Mouse (Mus musculus) ES-Bruce4 (cell line): Measurements from ENCODE around the gene Krt36.

Experiments
- CTCF ChIP-seq: IDR thresholded peaks from one replicate; pipeline ENCODE4 v1.8.1; 2011; ENCODE audit warnings: low read depth, low read length
- EP300 ChIP-seq: IDR thresholded peaks from 2 replicates; pipeline ENCODE4 v1.6.1; 2011; ENCODE audit warnings: low read depth, low read length; ENCODE audit not compliant: insufficient read depth
- POLR2A ChIP-seq: IDR thresholded peaks from one replicate; pipeline ENCODE4 v1.8.1; 2011; ENCODE audit warnings: low read length; ENCODE audit not compliant: insufficient read depth

GRCm38 (mm10) chr11:100138809-100139208 is 33.4 kb upstream of the Krt36 start:
- TF ChIP-seq POLR2A (no peak), CTCF (no peak), EP300 (no peak)
